Mouse (Mus musculus): ENCODE results near the gene Lrit3.
"Not testable (repeated sequence)": the region's sequence is repeated elsewhere in the genome, so short reads cannot be mapped to it uniquely, and the experiment has no call there.

The Lrit3 gene

DNA sequence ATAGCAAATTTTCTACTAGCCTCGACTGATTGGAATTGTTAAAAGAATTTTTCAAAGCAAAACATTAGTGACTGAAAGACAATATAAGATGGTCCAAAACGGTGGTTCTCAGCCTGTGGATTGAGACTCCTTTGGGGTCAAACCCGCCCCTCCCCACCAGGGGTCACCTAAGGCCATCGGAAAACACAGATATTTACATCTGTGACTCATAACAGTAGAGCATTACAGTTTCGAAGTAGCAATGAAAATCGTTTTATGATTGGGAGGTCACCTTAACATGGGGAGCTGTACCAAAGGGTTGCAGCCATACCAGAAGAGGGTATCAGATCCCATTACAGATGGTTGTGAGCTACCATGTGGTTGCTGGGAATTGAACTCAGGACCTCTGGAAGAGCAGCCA lies 32.6 kb downstream of the Lrit3 start:
- no peak for DNase-seq (ENCODE audit: low read depth, low spot score)

DNA sequence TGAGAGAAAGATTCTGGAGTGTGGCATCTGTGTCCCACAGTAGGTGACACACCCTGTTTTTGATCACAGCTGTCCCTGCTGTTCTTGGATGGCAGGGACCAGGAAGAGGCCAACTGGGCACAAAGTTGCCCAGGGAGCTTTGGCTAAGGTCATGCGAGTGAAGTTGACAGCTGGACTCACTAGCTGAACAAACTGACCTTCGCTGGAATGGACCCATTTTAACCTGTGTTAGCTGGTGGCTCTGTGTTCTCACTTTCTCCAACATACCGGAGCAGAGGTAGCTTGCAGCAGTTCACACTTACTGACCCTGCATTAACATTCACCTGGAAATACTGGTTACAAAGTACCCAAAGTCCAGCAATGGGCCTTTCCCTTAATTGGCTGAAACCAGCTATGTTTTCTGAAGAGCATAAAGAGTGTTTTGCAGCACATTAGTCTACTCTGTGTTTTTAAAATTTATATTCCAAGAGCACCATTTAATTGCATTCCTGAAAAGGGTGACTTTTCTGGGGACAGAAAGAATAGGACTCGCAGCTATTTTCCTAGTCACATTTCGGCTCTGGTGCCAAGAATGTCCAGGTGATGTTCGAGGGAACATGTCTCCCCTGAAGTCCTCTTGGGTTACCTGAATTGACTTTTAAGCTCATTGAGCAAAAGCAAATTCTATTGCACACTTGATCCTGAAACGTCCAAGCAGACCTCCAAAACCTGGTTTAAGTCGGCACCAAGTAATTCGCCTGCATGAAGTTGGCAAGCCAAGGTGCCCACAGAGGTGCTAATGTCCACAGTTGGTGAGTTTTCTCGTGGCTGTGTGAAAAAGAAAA lies 36.6 kb downstream of the Lrit3 start:
- no peak for DNase-seq (ENCODE audit: low read depth, low spot score)

DNA sequence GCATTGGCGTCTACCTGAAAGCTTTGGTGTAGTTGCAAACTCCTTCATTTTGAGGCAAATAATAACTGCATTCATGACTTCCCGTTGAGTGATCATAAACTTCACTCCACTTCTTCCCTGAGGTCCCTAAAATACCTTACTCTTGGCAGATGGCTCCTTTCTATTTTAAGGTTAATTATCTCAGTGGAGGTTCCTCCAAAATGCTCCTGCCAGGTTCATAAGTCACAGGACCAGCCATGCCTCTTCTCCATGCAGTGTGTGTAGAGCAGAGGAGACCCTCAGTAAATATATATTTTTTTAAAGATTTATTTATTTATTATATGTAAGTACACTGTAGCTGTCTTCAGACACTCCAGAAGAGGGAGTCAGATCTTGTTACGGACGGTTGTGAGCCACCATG lies 37.7 kb downstream of the Lrit3 start:
- no peak for DNase-seq (ENCODE audit: low read depth, low spot score)

DNA sequence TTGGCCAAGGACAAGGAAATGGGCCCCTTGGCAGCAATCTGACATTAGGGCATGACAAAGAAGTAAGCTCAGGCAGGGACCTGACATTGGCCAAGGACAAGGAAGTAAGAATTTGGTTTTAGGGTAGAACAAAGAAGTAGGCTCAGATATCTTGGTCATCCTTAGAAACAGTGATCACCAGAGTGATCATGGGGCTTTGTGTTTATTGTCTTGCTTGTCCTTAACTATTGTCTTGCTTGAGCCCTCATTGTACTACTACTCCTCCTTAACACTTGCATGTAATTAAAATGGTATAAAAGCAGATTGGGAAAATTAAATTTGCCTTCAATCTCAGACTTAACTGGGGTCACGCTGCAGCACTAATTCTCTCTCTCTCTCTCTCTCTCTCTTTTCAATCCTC lies 46.2 kb downstream of the Lrit3 start:
- not testable (repeated sequence) for DNase-seq (ENCODE audit: low read depth, low spot score)

DNA sequence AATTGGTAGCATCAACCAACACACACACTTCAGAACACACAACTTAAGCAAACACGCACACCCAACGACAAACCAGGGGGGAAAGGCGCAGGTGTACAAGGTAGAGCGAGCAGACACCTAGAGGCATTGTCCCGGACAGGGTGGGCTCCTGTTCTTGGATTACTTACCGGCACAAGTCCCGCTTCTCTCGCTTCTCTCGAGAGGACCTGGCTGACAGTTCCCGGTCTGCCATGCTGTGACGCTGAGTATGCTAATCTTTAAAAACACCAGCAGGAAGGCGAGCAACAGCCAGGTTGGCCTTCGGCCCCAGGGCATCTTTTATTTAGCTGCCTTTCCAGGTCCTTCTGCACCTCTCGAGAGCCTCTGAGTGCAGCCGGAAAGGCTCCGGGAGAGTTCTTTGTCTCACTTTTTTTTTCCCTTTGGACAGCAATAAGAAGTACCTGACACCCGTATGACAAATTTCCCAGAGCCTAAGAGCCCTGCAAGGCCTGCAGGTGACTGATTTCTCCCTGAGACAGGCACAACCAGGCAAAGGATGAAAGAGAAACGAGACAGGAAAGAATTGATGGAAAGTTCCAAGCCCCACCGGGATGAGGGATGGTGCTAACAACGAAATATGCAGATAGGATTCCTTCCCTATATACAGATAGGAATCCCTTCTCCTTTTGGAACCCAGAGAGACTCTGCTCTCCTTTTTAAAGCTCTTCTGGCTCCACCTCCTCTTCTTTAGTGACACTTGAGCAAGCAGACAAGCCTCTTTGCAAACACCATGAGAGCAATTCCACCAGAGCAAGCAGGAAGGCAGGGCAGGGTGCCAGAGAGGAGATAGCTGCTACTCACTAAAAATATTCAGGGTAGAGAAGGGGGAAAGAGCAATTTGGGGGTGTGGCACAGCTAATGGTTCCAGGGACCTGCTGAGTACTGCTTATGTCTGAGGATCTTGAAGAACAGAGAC lies 48.9 kb downstream of the Lrit3 start, which contains the start of gene Egf:
Egf (minus strand) TSS at position 667 of the 955 bp plus-strand sequence.
- no peak for DNase-seq (ENCODE audit: low read depth, low spot score)

DNA sequence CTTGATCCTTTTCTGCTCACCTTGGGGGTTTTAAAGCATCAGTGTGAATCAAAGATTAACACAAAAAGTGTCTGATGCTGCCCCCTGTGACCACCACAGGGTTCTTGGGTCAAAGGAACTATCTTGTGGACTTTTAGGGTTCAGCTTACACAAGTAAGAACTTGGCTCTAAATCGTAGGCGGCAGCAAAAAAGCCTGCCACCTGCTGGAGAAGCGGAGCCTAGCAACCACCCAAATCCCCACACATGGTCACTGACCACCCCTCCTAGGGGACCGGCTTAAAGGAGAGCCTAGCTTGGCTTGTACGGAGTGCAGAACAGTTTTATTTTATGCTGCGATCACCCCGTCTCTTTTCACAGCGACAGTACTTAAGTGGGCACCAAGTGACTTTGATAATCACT lies 59.0 kb downstream of the Lrit3 start:
- DNase-seq (ENCODE audit: low read depth, low spot score) = peak; percentile 37

DNA sequence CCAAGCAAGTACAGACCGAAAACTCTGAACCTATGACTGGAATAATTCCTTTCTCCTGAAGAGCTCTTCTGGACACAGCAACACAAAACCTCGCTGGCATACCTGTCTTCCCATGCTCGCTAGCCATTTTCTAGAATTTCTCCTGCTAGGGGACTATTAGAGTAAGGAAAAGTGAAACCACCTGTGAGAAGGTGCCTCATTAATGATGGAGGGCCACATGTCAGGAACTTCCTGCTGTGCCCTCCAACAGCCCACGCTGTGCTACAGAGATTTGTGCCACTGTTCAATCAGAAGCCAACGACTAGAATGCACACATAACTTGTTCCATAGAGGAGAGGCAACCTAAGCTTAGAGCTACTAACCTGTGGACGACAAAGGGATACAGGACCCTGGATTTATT lies 61.0 kb downstream of the Lrit3 start:
- peak; percentile 59 for DNase-seq (ENCODE audit: low read depth, low spot score)

DNA sequence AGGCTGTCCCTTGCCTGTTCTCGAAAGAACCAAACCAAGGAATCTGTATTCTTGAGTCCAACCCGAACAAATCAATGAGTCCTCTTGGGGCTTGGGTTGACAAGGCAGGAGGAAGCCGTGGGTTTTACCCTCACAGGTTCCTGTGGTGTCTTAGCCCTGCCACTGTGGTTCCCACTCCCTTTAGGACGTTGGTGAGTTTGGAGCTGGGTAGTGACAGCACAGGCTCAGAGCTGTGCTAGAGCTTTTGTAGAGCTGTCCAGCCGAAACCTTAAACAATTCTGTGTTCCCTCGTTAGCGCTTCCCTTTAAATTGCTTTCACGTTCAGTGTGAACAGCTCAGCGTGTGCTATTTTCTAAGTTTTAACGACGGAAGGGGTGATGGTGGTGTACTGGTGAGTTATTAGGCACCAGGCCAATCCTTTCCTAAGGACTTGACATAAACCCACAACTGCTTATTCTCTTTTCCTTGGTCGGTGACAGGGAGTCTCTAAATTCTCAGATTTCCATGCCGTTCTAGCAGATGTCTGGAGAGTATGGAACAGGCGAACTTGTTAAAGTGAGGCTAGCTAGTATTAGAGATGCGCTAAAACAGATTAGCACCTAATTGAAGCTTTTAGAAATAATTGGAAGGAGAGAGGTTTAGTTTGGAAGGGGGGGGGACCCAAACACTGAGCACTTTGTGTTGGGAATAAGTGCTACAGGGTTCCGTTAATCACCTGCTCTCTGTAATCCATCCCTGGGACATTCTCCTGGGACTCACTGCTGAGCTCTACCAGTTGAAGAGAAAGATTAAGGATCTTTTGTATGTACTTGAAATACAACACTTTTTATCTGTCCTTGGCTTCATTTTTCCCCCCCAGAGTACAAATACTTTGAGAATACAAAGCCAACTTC lies 65.3 kb downstream of the Lrit3 start:
- DNase-seq (ENCODE audit: low read depth, low spot score) = no peak
